Mouse (Mus musculus): Measurements from ENCODE around the gene Nktr. TPM values are rescaled to one million over a fixed set of nuclear protein-coding genes. Genes with fewer than 3 reads are reported as not detected.

Nktr gene
- 44.8 and 46.3 TPM in 2 replicates for polyA plus RNA-seq (2015; fragmentation: Nextera tagmentation; extraction: Ambion mirVana)

DNA sequence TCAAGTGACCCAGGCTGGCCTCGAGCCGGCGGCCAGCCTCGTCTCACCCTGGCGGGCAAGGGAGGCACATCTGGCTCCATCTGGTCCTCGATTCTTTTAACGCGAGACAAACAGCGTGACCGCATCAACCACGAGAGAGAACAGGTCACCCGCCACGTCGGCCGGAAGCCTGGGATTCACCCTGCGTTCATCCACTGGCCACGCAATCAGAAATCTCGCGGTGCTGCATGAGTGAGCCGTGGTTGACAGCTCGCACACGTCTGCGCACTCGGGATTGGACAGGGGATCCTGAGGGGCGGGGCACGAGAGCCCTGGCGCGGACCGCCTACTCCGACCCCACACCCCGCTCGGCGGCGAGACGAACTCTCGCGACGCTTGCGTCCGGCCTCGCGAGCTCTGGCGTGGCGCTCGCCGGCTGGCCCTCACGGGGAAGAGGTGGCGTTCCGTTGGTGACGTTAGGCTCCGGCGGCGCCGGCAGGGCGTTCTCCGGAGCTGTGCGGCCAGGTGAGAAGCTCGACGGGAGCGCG, at the start of gene Nktr:
Nktr (plus strand) TSS at position 378 of the 527 bp plus-strand sequence.
- ATAC-seq, result peak; percentile 99

DNA sequence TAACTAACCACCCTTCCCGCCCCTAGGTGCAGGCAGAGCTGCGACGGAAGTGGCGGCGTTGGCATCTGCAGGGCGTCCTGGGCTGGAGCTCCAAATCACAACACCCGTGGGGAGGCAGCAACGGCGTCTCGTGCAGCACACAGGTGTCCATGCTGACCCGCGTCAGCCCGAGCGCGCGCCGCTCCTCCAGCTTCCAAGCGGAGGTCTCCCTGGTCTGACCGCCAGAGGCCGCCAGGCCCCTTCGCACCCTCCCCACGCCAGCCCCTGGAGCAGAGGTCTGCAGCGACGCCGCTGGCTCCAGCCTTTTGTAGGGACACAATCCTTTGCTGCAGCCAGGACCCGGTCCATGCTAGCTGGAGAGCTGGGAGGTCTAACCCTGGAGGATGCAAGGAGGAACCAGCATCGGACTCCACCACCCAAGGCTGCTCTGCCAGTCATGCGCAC, 49.6 kb upstream of the Nktr start:
- Histone ChIP-seq H3K27ac (ENCODE audit: low read length) (no peak overlapping the region), H3K9ac (ENCODE audit: low read depth, low read length) (peak overlapping the region; percentile 57), H3K36me3 (ENCODE audit: control insufficient read depth, insufficient read depth, low read length) (no peaks in the 10 kb centered on the region), H3K9me3 (ENCODE audit: control insufficient read depth, low read length) (no peaks in the 10 kb centered on the region), H3K4me2 (ENCODE audit: low read depth, low read length) (peak overlapping the region; percentile 69), H3K4me1 (ENCODE audit: control insufficient read depth, insufficient read depth, low read length) (peaks cover 24% of the 10 kb centered on the region), H3K27me3 (replicated peaks; ENCODE audit: control insufficient read depth, insufficient read depth, low read length) (peaks cover 4% of the 10 kb centered on the region; the same call in 1 of the 2 replicates), H3K4me3 (ENCODE audit: low read length) (peak overlapping the region; percentile 42)
- WGBS, result 3% methylated on average over 28 of the region's 28 CpGs
- peak; percentile 68 for ATAC-seq

More for the DNA sequence above, at the start of gene Nktr:
- Histone ChIP-seq H3K9ac (ENCODE audit: low read depth, low read length) (peak within 1 kb of the TSS; percentile 98), H3K4me3 (ENCODE audit: low read length) (peak within 1 kb of the TSS; percentile 94), H3K9me3 (ENCODE audit: control insufficient read depth, low read length) (no peaks in the 10 kb centered on the region), H3K4me1 (ENCODE audit: control insufficient read depth, insufficient read depth, low read length) (peaks cover 3% of the 10 kb centered on the region; the same call in 1 of the 2 replicates), H3K27ac (ENCODE audit: low read length) (peak within 1 kb of the TSS; percentile 98), H3K27me3 (replicated peaks; ENCODE audit: control insufficient read depth, insufficient read depth, low read length) (no peaks in the 10 kb centered on the region), H3K4me2 (ENCODE audit: low read depth, low read length) (peak within 1 kb of the TSS; percentile 94), H3K36me3 (ENCODE audit: control insufficient read depth, insufficient read depth, low read length) (no peaks in the 10 kb centered on the region)
- WGBS, result under 1% methylated on average over 60 of the region's 61 CpGs

DNA sequence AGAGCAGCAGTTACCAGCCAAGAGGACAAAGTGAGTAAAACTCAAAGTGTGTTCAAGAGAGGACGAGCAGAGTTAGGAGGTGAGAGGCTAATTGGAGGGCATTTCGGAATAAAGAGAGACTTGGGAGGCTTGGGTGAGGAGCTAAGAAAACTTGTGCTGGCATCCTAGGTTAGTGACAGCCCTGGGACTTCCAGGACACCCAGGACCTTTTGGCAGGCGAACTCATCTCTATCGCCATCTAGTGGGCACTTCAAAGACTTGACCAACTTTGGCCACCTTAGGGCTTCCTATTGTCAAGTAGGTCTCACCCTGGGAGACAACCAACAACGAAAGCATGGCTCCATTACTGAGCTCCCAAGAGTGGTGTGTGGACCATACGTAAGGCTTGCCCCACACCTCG, 47.7 kb upstream of the Nktr start:
- H3K4me3 ChIP-seq (ENCODE audit: low read length), result no peak overlapping the region
- peaks cover 4% of the 10 kb centered on the region; the same call in 1 of the 2 replicates for H3K27me3 ChIP-seq (replicated peaks; ENCODE audit: control insufficient read depth, insufficient read depth, low read length)
- H3K4me2 ChIP-seq (ENCODE audit: low read depth, low read length), result no peak overlapping the region
- H3K9ac ChIP-seq (ENCODE audit: low read depth, low read length), result no peak overlapping the region
- 0 out of 2 replicates have a peak, but pooled peaks have one; percentile 32 for ATAC-seq
- H3K4me1 ChIP-seq (ENCODE audit: control insufficient read depth, insufficient read depth, low read length), result peaks cover 25% of the 10 kb centered on the region
- WGBS, result 28% methylated on average over 7 of the region's 7 CpGs
- H3K9me3 ChIP-seq (ENCODE audit: control insufficient read depth, low read length), result no peaks in the 10 kb centered on the region
- H3K36me3 ChIP-seq (ENCODE audit: control insufficient read depth, insufficient read depth, low read length), result no peaks in the 10 kb centered on the region
- H3K27ac ChIP-seq (ENCODE audit: low read length), result no peak overlapping the region

DNA sequence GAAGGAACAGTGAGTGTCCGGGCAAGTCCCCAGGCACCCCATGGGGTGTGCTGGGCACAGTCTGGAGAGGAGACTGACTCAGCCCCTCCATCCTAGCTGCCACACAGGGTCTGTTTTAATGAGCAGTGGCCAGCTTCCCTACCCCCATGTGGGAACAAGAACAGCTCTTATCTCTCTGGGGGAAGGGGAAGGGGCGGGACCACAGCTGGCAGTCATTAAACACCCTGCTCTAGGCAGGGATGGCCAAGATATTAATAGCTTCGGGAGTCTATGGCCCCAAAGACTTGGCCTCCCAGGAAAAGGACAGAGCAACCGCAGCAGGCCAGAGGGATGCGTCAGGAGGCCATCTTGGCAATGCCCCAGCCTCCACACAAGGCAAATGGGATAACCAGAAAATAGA, 46.7 kb upstream of the Nktr start:
- Histone ChIP-seq H3K27ac (ENCODE audit: low read length) (no peak overlapping the region), H3K4me1 (ENCODE audit: control insufficient read depth, insufficient read depth, low read length) (peaks cover 30% of the 10 kb centered on the region), H3K9ac (ENCODE audit: low read depth, low read length) (no peak overlapping the region), H3K36me3 (ENCODE audit: control insufficient read depth, insufficient read depth, low read length) (no peaks in the 10 kb centered on the region), H3K27me3 (replicated peaks; ENCODE audit: control insufficient read depth, insufficient read depth, low read length) (peaks cover 4% of the 10 kb centered on the region; the same call in 1 of the 2 replicates), H3K4me2 (ENCODE audit: low read depth, low read length) (no peak overlapping the region), H3K4me3 (ENCODE audit: low read length) (no peak overlapping the region), H3K9me3 (ENCODE audit: control insufficient read depth, low read length) (no peaks in the 10 kb centered on the region)
- 47% methylated on average over 5 of the region's 5 CpGs for WGBS
- ATAC-seq, result no peak

DNA sequence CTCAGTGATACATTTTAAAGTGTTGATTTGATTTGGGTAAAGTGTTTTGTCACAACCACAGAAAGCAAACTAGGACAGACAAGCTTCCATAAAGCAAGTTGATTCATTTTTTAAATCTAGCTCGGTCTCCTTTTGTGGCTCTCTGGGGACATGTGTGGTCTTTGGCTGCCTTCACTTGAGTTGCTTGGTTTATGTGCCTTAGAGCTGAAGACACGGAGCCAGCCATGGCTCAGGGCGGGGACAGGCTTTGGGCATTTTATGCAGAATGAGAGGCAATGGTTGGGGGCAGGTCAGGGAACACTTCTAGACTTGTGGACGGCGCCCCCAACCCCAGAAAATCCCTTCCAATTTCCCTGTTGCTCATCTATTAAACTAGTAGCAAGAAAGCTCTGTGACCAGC, 45.3 kb upstream of the Nktr start:
- peaks cover 4% of the 10 kb centered on the region; the same call in 1 of the 2 replicates for H3K27me3 ChIP-seq (replicated peaks; ENCODE audit: control insufficient read depth, insufficient read depth, low read length)
- no peak for ATAC-seq
- no peak overlapping the region for H3K9ac ChIP-seq (ENCODE audit: low read depth, low read length)
- peaks cover 32% of the 10 kb centered on the region for H3K4me1 ChIP-seq (ENCODE audit: control insufficient read depth, insufficient read depth, low read length)
- no peak overlapping the region for H3K4me3 ChIP-seq (ENCODE audit: low read length)
- 85% methylated on average over 5 of the region's 5 CpGs for WGBS
- H3K9me3 ChIP-seq (ENCODE audit: control insufficient read depth, low read length), result no peaks in the 10 kb centered on the region
- H3K27ac ChIP-seq (ENCODE audit: low read length), result no peak overlapping the region
- H3K36me3 ChIP-seq (ENCODE audit: control insufficient read depth, insufficient read depth, low read length), result no peaks in the 10 kb centered on the region
- H3K4me2 ChIP-seq (ENCODE audit: low read depth, low read length), result no peak overlapping the region

DNA sequence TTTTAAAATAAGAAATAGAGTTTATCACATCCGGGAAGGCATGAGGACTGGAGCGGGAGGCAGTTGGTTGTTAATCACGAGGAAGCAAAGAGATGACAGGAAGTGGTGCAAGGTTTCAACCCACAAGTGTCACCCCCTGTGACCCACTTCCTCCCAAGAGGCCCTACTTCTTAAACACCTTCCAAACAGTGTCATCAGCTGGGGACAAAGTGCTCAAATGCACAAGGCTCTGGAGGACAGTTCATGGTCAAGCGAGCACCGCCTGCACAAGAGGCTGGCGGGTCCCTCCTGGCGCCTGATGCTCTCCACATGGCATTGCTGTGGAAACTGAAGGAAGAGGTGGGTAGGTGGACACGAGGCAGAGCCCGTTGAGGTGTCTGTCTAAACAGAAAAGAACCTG, 44.0 kb upstream of the Nktr start:
- Histone ChIP-seq H3K9ac (ENCODE audit: low read depth, low read length) (no peak overlapping the region), H3K4me3 (ENCODE audit: low read length) (no peak overlapping the region), H3K4me1 (ENCODE audit: control insufficient read depth, insufficient read depth, low read length) (peaks cover 23% of the 10 kb centered on the region), H3K9me3 (ENCODE audit: control insufficient read depth, low read length) (no peaks in the 10 kb centered on the region), H3K27me3 (replicated peaks; ENCODE audit: control insufficient read depth, insufficient read depth, low read length) (0 out of 2 replicates have a peak, but pooled peaks cover 4% of the 10 kb centered on the region), H3K4me2 (ENCODE audit: low read depth, low read length) (no peak overlapping the region), H3K27ac (ENCODE audit: low read length) (no peak overlapping the region), H3K36me3 (ENCODE audit: control insufficient read depth, insufficient read depth, low read length) (no peaks in the 10 kb centered on the region)
- no peak for ATAC-seq
- 85% methylated on average over 9 of the region's 9 CpGs for WGBS

DNA sequence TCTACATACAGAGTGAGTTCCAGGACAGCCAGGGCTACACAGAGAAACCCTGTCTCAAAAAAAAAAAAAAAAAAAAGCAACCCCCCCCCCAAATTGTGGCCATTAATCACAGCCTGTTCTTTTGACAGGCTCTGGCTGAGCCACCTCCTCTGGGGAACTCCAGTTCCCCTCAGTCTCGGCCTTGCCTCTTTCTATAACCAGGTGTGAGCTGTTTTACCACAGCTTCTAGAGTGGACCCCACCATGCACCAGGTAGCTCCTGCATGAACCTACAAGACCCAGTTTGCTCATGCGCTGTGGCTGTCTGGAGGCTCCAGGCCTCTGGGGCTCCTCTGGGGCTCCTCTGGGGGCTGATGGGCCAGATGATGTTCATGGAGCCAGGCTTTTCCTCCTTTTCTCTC, 43.4 kb upstream of the Nktr start:
- Histone ChIP-seq H3K9me3 (ENCODE audit: control insufficient read depth, low read length) (no peaks in the 10 kb centered on the region), H3K27ac (ENCODE audit: low read length) (no peak overlapping the region), H3K36me3 (ENCODE audit: control insufficient read depth, insufficient read depth, low read length) (no peaks in the 10 kb centered on the region), H3K4me1 (ENCODE audit: control insufficient read depth, insufficient read depth, low read length) (peaks cover 23% of the 10 kb centered on the region), H3K27me3 (replicated peaks; ENCODE audit: control insufficient read depth, insufficient read depth, low read length) (no peaks in the 10 kb centered on the region), H3K4me3 (ENCODE audit: low read length) (no peak overlapping the region), H3K4me2 (ENCODE audit: low read depth, low read length) (no peak overlapping the region), H3K9ac (ENCODE audit: low read depth, low read length) (no peak overlapping the region)
- ATAC-seq, result no peak
- 81% methylated on average over 2 of the region's 2 CpGs for WGBS

DNA sequence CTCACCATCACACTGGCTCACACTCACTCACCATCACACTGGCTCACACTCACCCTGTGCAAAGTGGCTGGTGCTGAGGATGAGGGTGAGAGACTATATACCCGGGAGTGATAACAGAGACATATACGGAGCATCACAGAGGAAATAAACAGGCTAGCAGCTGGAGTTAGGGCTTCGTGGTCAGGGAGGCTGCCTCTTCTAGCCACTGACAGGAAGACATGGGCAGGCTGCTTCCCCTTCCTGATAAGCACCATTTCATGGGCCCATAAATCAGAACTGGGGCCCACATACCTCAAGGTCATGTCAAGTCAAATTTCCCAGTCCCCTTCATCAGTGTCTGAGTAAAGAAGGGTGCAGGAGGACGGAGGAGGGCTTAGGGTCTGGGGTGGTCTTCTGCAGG, 41.9 kb upstream of the Nktr start:
- WGBS, result 35% methylated on average over 4 of the region's 4 CpGs
- no peak overlapping the region for H3K4me2 ChIP-seq (ENCODE audit: low read depth, low read length)
- no peak overlapping the region for H3K27ac ChIP-seq (ENCODE audit: low read length)
- H3K27me3 ChIP-seq (replicated peaks; ENCODE audit: control insufficient read depth, insufficient read depth, low read length), result no peaks in the 10 kb centered on the region
- peaks cover 17% of the 10 kb centered on the region for H3K4me1 ChIP-seq (ENCODE audit: control insufficient read depth, insufficient read depth, low read length)
- H3K9ac ChIP-seq (ENCODE audit: low read depth, low read length), result no peak overlapping the region
- no peak for ATAC-seq
- H3K36me3 ChIP-seq (ENCODE audit: control insufficient read depth, insufficient read depth, low read length), result no peaks in the 10 kb centered on the region
- H3K4me3 ChIP-seq (ENCODE audit: low read length), result no peak overlapping the region
- H3K9me3 ChIP-seq (ENCODE audit: control insufficient read depth, low read length), result no peaks in the 10 kb centered on the region

DNA sequence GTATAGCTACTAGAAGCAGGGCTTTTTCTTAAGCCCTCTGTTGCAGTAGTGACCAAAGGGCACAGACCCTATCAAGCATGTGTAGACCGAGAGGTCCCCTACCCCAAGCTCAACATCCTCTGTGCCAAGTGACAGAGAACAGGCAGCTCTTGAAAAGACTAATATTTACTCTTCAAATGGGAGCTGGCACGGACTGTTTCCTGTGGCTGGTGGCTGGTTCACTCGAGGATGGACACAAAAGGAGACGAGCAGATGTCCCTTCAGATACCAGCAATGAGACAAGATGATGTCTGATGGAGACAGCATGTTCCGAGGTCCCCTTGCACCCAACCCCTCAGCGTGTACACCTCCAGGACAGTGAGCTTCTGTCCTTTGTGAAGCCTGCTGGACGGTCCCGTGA, 41.5 kb upstream of the Nktr start:
- Histone ChIP-seq H3K36me3 (ENCODE audit: control insufficient read depth, insufficient read depth, low read length) (no peaks in the 10 kb centered on the region), H3K27ac (ENCODE audit: low read length) (no peak overlapping the region), H3K27me3 (replicated peaks; ENCODE audit: control insufficient read depth, insufficient read depth, low read length) (no peaks in the 10 kb centered on the region), H3K4me1 (ENCODE audit: control insufficient read depth, insufficient read depth, low read length) (peaks cover 13% of the 10 kb centered on the region), H3K4me2 (ENCODE audit: low read depth, low read length) (no peak overlapping the region), H3K9me3 (ENCODE audit: control insufficient read depth, low read length) (no peaks in the 10 kb centered on the region), H3K4me3 (ENCODE audit: low read length) (no peak overlapping the region), H3K9ac (ENCODE audit: low read depth, low read length) (no peak overlapping the region)
- ATAC-seq, result no peak
- WGBS, result 36% methylated on average over 8 of the region's 8 CpGs

DNA sequence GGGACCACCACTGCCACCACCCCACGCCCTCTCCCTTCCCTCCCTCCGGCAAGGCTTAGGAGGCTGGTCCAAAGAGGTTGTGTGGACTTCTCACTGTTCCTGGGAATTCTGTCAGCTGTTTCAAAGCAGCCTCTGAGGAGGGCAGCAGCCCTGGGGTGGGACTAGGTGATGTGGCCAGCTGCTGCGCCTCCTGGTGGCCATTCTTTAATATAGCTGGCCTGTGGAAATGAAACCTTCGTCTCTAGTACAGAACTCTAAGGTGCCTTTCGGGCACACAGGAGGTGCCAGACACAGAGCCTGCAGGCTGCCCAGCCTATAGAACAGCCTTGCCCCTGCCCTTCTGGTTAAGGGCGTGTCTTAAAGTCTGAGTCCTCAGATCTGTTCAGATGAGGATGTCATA, 39.4 kb upstream of the Nktr start:
- Histone ChIP-seq H3K27ac (ENCODE audit: low read length) (no peak overlapping the region), H3K4me2 (ENCODE audit: low read depth, low read length) (no peak overlapping the region), H3K27me3 (replicated peaks; ENCODE audit: control insufficient read depth, insufficient read depth, low read length) (no peaks in the 10 kb centered on the region), H3K4me3 (ENCODE audit: low read length) (no peak overlapping the region), H3K9me3 (ENCODE audit: control insufficient read depth, low read length) (no peaks in the 10 kb centered on the region), H3K4me1 (ENCODE audit: control insufficient read depth, insufficient read depth, low read length) (peaks cover 8% of the 10 kb centered on the region), H3K36me3 (ENCODE audit: control insufficient read depth, insufficient read depth, low read length) (no peaks in the 10 kb centered on the region), H3K9ac (ENCODE audit: low read depth, low read length) (no peak overlapping the region)
- ATAC-seq, result peak; percentile 67
- 20% methylated on average over 6 of the region's 6 CpGs for WGBS
